ENCODE assay signal across 8 mouse cellular contexts in the genomic region with DNA sequence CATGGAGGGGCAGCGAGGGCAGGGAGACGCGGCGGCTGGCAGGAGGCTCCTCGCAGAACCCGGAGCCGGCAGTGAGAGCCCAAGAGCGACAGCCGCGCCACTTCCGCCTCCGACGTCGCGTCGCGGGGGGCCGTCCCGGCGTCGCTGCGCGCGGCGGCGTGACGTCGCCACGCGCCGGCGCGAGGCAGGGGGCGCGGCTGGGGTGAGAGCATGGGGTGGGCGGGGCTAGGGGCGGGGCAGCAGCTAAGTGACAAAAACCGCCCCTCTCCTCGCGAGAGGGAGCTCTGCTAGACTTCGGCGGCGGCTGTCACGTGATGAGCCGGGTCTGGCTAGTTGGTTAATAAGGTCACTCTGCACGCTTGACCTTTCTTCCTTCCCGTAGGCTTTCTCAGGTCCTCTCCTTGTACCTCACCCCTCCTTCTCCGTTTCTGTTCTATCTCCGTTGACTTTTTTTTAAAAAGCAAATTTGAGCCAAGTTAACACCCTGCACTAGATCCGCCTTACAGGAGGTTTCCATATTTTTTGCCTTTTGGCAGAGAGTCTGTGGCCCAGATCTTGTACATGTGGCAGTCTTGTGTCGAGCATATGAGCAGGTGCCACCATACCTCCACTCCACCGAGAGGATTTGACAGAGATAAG. TPM values are rescaled to one million over a fixed set of nuclear protein-coding genes. Genes with fewer than 3 reads are reported as not detected.
DNase-seq lines count a peak whose midpoint lies in the region; ATAC-seq and TF ChIP-seq lines count a peak whose summit lies in the region.

A gene (minus strand): TSS at position 130 of the 639 bp plus-strand sequence.

- TF ChIP-seq EP300 in ES-Bruce4 (IDR thresholded peaks at IDR 0.05; ENCODE audit: insufficient read depth, low read depth, low read length): peak; percentile 54; the same call in 1 of the 2 replicates

- peak within 1 kb of the TSS; percentile 80 for H3K27ac ChIP-seq in ES-Bruce4 (ENCODE audit: insufficient read depth, low read length)
- peak within 1 kb of the TSS; percentile 28; the same call in 1 of the 2 replicates for H3K27ac ChIP-seq in forebrain, embryonic 14.5 days (ENCODE audit: low read depth, low read length)
- peak within 1 kb of the TSS; percentile 84 for H3K27ac ChIP-seq in neural tube, embryonic 15.5 days (replicated peaks)

- TF ChIP-seq CTCF in ES-Bruce4 (IDR thresholded peaks at IDR 0.05; ENCODE audit: low read depth, low read length): no peak

- ATAC-seq in cerebellum, adult (ENCODE audit: insufficient number of reproducible peaks, low FRiP score, low TSS enrichment): peak; percentile 83
- ATAC-seq in forebrain, embryonic 14.5 days: peak; percentile 95
- ATAC-seq in neural tube, embryonic 15.5 days (ENCODE audit: low FRiP score): peak; percentile 92

- peak; percentile 72 for TF ChIP-seq POLR2A in ES-Bruce4 (IDR thresholded peaks at IDR 0.05; ENCODE audit: insufficient read depth, low read length)

- peak within 1 kb of the TSS; percentile 80 for H3K4me3 ChIP-seq in ES-Bruce4 (ENCODE audit: low read depth, low read length)
- peak within 1 kb of the TSS; percentile 66 for H3K4me3 ChIP-seq in forebrain, embryonic 14.5 days (ENCODE audit: low read depth, low read length)
- H3K4me3 ChIP-seq in neural tube, embryonic 15.5 days (replicated peaks): peak within 1 kb of the TSS; percentile 97

- WGBS in forebrain, embryonic 14.5 days: 4% methylated on average over 43 of the region's 52 CpGs
- 4% methylated on average over 45 of the region's 52 CpGs for WGBS in neural tube, embryonic 15.5 days

- H3K36me3 ChIP-seq in ES-Bruce4 (ENCODE audit: control insufficient read depth, insufficient read depth, low read length, poor library complexity, severe bottlenecking): no peaks in the 10 kb centered on the region
- H3K36me3 ChIP-seq in forebrain, embryonic 14.5 days (ENCODE audit: control insufficient read depth, insufficient read depth, low read length): no peaks in the 10 kb centered on the region
- H3K36me3 ChIP-seq in neural tube, embryonic 15.5 days: no peaks in the 10 kb centered on the region

- DNase-seq in forebrain, embryonic 14.5 days (ENCODE audit: low spot score): peak; percentile 96
- DNase-seq in heart, postnatal 14 days: peak; percentile 87 to 91
- peak; percentile 85 for DNase-seq in layer of hippocampus, adult 11-12 months (ENCODE audit: low spot score)
- peak; percentile 87 to 92 for DNase-seq in lung, adult 18-20 months
- DNase-seq in testis, postnatal 14 days (ENCODE audit: low spot score): peak; percentile 90

- intact Hi-C loops in heart, postnatal 14 days (cut with DNase I): no loop called here

- H3K9ac ChIP-seq in ES-Bruce4 (ENCODE audit: low read depth, poor library complexity, severe bottlenecking): peak within 1 kb of the TSS; percentile 87
- peak within 1 kb of the TSS; percentile 73 for H3K9ac ChIP-seq in forebrain, embryonic 14.5 days (ENCODE audit: low read length)
- H3K9ac ChIP-seq in neural tube, embryonic 15.5 days (replicated peaks): peak within 1 kb of the TSS; percentile 89

- no peaks in the 10 kb centered on the region for H3K27me3 ChIP-seq in ES-Bruce4 (ENCODE audit: control insufficient read depth, insufficient read depth, low read length, poor library complexity, severe bottlenecking)
- H3K27me3 ChIP-seq in forebrain, embryonic 14.5 days (replicated peaks; ENCODE audit: control insufficient read depth, insufficient read depth, low read length): no peaks in the 10 kb centered on the region
- H3K27me3 ChIP-seq in neural tube, embryonic 15.5 days (replicated peaks): no peaks in the 10 kb centered on the region

- no peaks in the 10 kb centered on the region for H3K4me1 ChIP-seq in ES-Bruce4 (ENCODE audit: control insufficient read depth, insufficient read depth, low read length)
- peaks cover 10% of the 10 kb centered on the region; the same call in 1 of the 2 replicates for H3K4me1 ChIP-seq in forebrain, embryonic 14.5 days (ENCODE audit: control insufficient read depth, insufficient read depth, low read length)
- H3K4me1 ChIP-seq in neural tube, embryonic 15.5 days: peaks cover 35% of the 10 kb centered on the region

- no peaks in the 10 kb centered on the region for H3K9me3 ChIP-seq in ES-Bruce4 (replicated peaks; ENCODE audit: control insufficient read depth, insufficient read depth, low read length, poor library complexity, severe bottlenecking)
- no peaks in the 10 kb centered on the region for H3K9me3 ChIP-seq in forebrain, embryonic 14.5 days (replicated peaks; ENCODE audit: control insufficient read depth, low read length)
- H3K9me3 ChIP-seq in neural tube, embryonic 15.5 days (replicated peaks): no peaks in the 10 kb centered on the region

- peak within 1 kb of the TSS; percentile 75 for H3K4me2 ChIP-seq in forebrain, embryonic 14.5 days (ENCODE audit: low read length)
- H3K4me2 ChIP-seq in neural tube, embryonic 15.5 days: peak within 1 kb of the TSS; percentile 89

RNA-seq across cellular contexts. Expression of the gene that starts here (rescaled TPM):
- polyA plus RNA-seq in ES-Bruce4 (2011; ENCODE audit: insufficient read depth, insufficient read length, low read depth, missing spikeins): 22.5 and 24.6 TPM in 2 replicates
- polyA plus RNA-seq in forebrain, embryonic 14.5 days (2014; fragmentation: Nextera tagmentation; extraction: Ambion mirVana): 41.7 and 48.5 TPM in 2 replicates
- total RNA-seq in heart, postnatal 14 days (2021): 1 to 10 TPM; 9.1 to 9.7 TPM
- polyA plus RNA-seq in neural tube, embryonic 15.5 days (2015; fragmentation: Nextera tagmentation; extraction: Ambion mirVana): 38.6 and 39.4 TPM in 2 replicates

Comparison
In these comparisons a context has a peak if more than half of its experiments do, and no peak if none do; other contexts are left out.
1. Peak in every context shown above with its lines: DNase-seq, ATAC-seq, H3K4me3 ChIP-seq and H3K27ac ChIP-seq.
2. H3K27ac ChIP-seq: peak in every context shown above with its lines; median percentile 84 in neural tube, embryonic 15.5 days; 80 in ES-Bruce4; 28 in forebrain, embryonic 14.5 days.